Comparison of ENCODE assay signal across 8 mouse cellular contexts in the genomic region with DNA sequence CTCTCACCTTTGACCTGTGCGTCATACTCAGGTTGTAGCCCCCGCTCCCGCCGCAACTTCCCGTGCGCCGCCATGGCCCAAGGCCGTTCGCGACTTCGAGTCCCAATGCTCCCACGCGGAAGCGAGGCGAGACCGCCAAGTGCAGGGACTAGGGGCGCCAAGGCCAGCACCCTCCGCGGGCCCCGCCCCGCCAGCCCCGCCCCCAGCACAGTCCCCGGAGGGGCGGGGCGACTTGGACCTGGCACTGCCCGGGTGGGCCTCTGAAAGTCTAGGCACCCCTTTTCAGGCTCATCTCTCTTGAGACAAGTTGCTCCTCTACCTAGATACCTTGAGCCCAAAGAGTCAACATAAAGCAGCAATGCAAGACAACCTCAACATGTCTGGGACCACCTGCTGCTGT. TPM values are rescaled to one million over a fixed set of nuclear protein-coding genes. Genes with fewer than 3 reads are reported as not detected.
DNase-seq lines count a peak whose midpoint lies in the region; ATAC-seq and TF ChIP-seq lines count a peak whose summit lies in the region.

No protein-coding gene starts in this region.

- H3K9me3 ChIP-seq in ES-Bruce4 (replicated peaks; ENCODE audit: control insufficient read depth, insufficient read depth, low read length, poor library complexity, severe bottlenecking) = no peaks in the 10 kb centered on the region
- no peaks in the 10 kb centered on the region for H3K9me3 ChIP-seq in heart, embryonic 15.5 days (replicated peaks)
- no peaks in the 10 kb centered on the region for H3K9me3 ChIP-seq in limb, embryonic 15.5 days

- H3K36me3 ChIP-seq in ES-Bruce4 (ENCODE audit: control insufficient read depth, insufficient read depth, low read length, poor library complexity, severe bottlenecking) = no peaks in the 10 kb centered on the region
- H3K36me3 ChIP-seq in heart, embryonic 15.5 days = no peaks in the 10 kb centered on the region
- no peaks in the 10 kb centered on the region for H3K36me3 ChIP-seq in limb, embryonic 15.5 days

- no peaks in the 10 kb centered on the region for H3K4me1 ChIP-seq in ES-Bruce4 (ENCODE audit: control insufficient read depth, insufficient read depth, low read length)
- peaks cover 5% of the 10 kb centered on the region; the same call in 1 of the 2 replicates for H3K4me1 ChIP-seq in heart, embryonic 15.5 days (replicated peaks)
- H3K4me1 ChIP-seq in limb, embryonic 15.5 days = peaks cover 3% of the 10 kb centered on the region; the same call in 1 of the 2 replicates

- no peak for TF ChIP-seq POLR2A in ES-Bruce4 (IDR thresholded peaks at IDR 0.05; ENCODE audit: insufficient read depth, low read length)

- no peaks in the 10 kb centered on the region for H3K27me3 ChIP-seq in ES-Bruce4 (ENCODE audit: control insufficient read depth, insufficient read depth, low read length, poor library complexity, severe bottlenecking)
- no peaks in the 10 kb centered on the region for H3K27me3 ChIP-seq in heart, embryonic 15.5 days
- peaks cover 9% of the 10 kb centered on the region; the same call in 1 of the 2 replicates for H3K27me3 ChIP-seq in limb, embryonic 15.5 days

- peak overlapping the region; percentile 34; the same call in 1 of the 2 replicates for H3K9ac ChIP-seq in ES-Bruce4 (ENCODE audit: low read depth, poor library complexity, severe bottlenecking)
- H3K9ac ChIP-seq in heart, embryonic 15.5 days = no peak overlapping the region
- H3K9ac ChIP-seq in limb, embryonic 15.5 days = no peak overlapping the region

- no peak for TF ChIP-seq CTCF in ES-Bruce4 (IDR thresholded peaks at IDR 0.05; ENCODE audit: low read depth, low read length)

- peak overlapping the region; percentile 30 for H3K4me3 ChIP-seq in ES-Bruce4 (ENCODE audit: low read depth, low read length)
- H3K4me3 ChIP-seq in heart, embryonic 15.5 days = peak overlapping the region; percentile 24
- H3K4me3 ChIP-seq in limb, embryonic 15.5 days = peak overlapping the region; percentile 9; the same call in 1 of the 2 replicates

- H3K4me2 ChIP-seq in heart, embryonic 15.5 days = peak overlapping the region; percentile 43
- peak overlapping the region; percentile 37 for H3K4me2 ChIP-seq in limb, embryonic 15.5 days

- no peak for TF ChIP-seq EP300 in ES-Bruce4 (IDR thresholded peaks at IDR 0.05; ENCODE audit: insufficient read depth, low read depth, low read length)

- H3K27ac ChIP-seq in ES-Bruce4 (ENCODE audit: insufficient read depth, low read length) = no peak overlapping the region
- H3K27ac ChIP-seq in heart, embryonic 15.5 days = no peak overlapping the region; the same call in 1 of the 2 replicates
- H3K27ac ChIP-seq in limb, embryonic 15.5 days = no peak overlapping the region

- no peak for ATAC-seq in heart, embryonic 15.5 days (replicated peaks; ENCODE audit: insufficient number of reproducible peaks, insufficient read depth, low FRiP score, low read depth)
- no peak for ATAC-seq in limb, embryonic 15.5 days (ENCODE audit: insufficient number of reproducible peaks, low FRiP score, low TSS enrichment, low read depth)

- WGBS in heart, embryonic 15.5 days = 18% methylated on average over 26 of the region's 26 CpGs
- WGBS in limb, embryonic 15.5 days = 14% methylated on average over 26 of the region's 26 CpGs

- DNase-seq in CD4-positive helper T cell, adult 2 months (ENCODE audit: low read depth, low spot score) = peak; percentile 79
- DNase-seq in natural killer cell, adult 2 months (ENCODE audit: low spot score in 2 of 2) = peak; percentile 34 to 39
- DNase-seq in cerebellum, postnatal 25 days = no peak
- DNase-seq in adipocyte (ENCODE audit: low spot score) = no peak
- no peak for DNase-seq in urinary bladder, adult 2 months (ENCODE audit: low spot score)

RNA-seq across cellular contexts. Expression of a gene that starts 10.5 kb away (rescaled TPM):
- 3.5 and 4.7 TPM in 2 replicates for polyA plus RNA-seq in ES-Bruce4 (2011; ENCODE audit: insufficient read depth, insufficient read length, low read depth, missing spikeins)
- 1.2 and 5.5 TPM in 2 replicates for polyA plus RNA-seq in heart, embryonic 15.5 days (2015; fragmentation: Nextera tagmentation; extraction: Ambion mirVana)
- 3.3 and 3.6 TPM in 2 replicates for polyA plus RNA-seq in limb, embryonic 15.5 days (2015; fragmentation: Nextera tagmentation; extraction: Ambion mirVana)
- 6.0 and 8.4 TPM in 2 replicates for polyA plus RNA-seq in urinary bladder, adult 2 months (2012; rRNA removed)

RNA-seq across cellular contexts. Expression of a gene that starts 10.6 kb away (rescaled TPM):
- 77.1 and 87.9 TPM in 2 replicates for polyA plus RNA-seq in ES-Bruce4 (2011; ENCODE audit: insufficient read depth, insufficient read length, low read depth, missing spikeins)
- polyA plus RNA-seq in heart, embryonic 15.5 days (2015; fragmentation: Nextera tagmentation; extraction: Ambion mirVana) = 84.5 and 90.5 TPM in 2 replicates
- 111 and 114 TPM in 2 replicates for polyA plus RNA-seq in limb, embryonic 15.5 days (2015; fragmentation: Nextera tagmentation; extraction: Ambion mirVana)
- 86.8 and 92.2 TPM in 2 replicates for polyA plus RNA-seq in urinary bladder, adult 2 months (2012; rRNA removed)

RNA-seq across cellular contexts. Expression of a gene that starts 15.3 kb away (rescaled TPM):
- 3.4 and 4.5 TPM in 2 replicates for polyA plus RNA-seq in ES-Bruce4 (2011; ENCODE audit: insufficient read depth, insufficient read length, low read depth, missing spikeins)
- 0.25 and 2.3 TPM in 2 replicates for polyA plus RNA-seq in heart, embryonic 15.5 days (2015; fragmentation: Nextera tagmentation; extraction: Ambion mirVana)
- 3.9 and 4.0 TPM in 2 replicates for polyA plus RNA-seq in limb, embryonic 15.5 days (2015; fragmentation: Nextera tagmentation; extraction: Ambion mirVana)
- 24.9 and 32.0 TPM in 2 replicates for polyA plus RNA-seq in urinary bladder, adult 2 months (2012; rRNA removed)

RNA-seq across cellular contexts. Expression of a gene that starts 19.3 kb away (rescaled TPM):
- polyA plus RNA-seq in ES-Bruce4 (2011; ENCODE audit: insufficient read depth, insufficient read length, low read depth, missing spikeins) = not detected in 2 replicates
- 0.04 and 0.22 TPM in 2 replicates for polyA plus RNA-seq in heart, embryonic 15.5 days (2015; fragmentation: Nextera tagmentation; extraction: Ambion mirVana)
- polyA plus RNA-seq in limb, embryonic 15.5 days (2015; fragmentation: Nextera tagmentation; extraction: Ambion mirVana) = 0.24 and 0.26 TPM in 2 replicates
- polyA plus RNA-seq in urinary bladder, adult 2 months (2012; rRNA removed) = not detected in 2 replicates

RNA-seq across cellular contexts. Expression of a gene that starts 19.5 kb away (rescaled TPM):
- polyA plus RNA-seq in ES-Bruce4 (2011; ENCODE audit: insufficient read depth, insufficient read length, low read depth, missing spikeins) = 79.7 and 84.6 TPM in 2 replicates
- 52.0 and 53.5 TPM in 2 replicates for polyA plus RNA-seq in heart, embryonic 15.5 days (2015; fragmentation: Nextera tagmentation; extraction: Ambion mirVana)
- polyA plus RNA-seq in limb, embryonic 15.5 days (2015; fragmentation: Nextera tagmentation; extraction: Ambion mirVana) = 38.2 and 38.8 TPM in 2 replicates
- 35.0 and 36.8 TPM in 2 replicates for polyA plus RNA-seq in urinary bladder, adult 2 months (2012; rRNA removed)

Comparison
In these comparisons a context has a peak if more than half of its experiments do, and no peak if none do; other contexts are left out.
1. DNase-seq: peak in CD4-positive helper T cell, adult 2 months (single experiment) and natural killer cell, adult 2 months (2 of 2); none in cerebellum, postnatal 25 days (0 of 2), adipocyte (single experiment) and urinary bladder, adult 2 months (single experiment).
2. Peak in every context shown above with its lines, with median percentiles within 50 percentile points of each other: H3K4me3 ChIP-seq.